Mouse (Mus musculus): ENCODE data around the gene Mfap1b.

DNA sequence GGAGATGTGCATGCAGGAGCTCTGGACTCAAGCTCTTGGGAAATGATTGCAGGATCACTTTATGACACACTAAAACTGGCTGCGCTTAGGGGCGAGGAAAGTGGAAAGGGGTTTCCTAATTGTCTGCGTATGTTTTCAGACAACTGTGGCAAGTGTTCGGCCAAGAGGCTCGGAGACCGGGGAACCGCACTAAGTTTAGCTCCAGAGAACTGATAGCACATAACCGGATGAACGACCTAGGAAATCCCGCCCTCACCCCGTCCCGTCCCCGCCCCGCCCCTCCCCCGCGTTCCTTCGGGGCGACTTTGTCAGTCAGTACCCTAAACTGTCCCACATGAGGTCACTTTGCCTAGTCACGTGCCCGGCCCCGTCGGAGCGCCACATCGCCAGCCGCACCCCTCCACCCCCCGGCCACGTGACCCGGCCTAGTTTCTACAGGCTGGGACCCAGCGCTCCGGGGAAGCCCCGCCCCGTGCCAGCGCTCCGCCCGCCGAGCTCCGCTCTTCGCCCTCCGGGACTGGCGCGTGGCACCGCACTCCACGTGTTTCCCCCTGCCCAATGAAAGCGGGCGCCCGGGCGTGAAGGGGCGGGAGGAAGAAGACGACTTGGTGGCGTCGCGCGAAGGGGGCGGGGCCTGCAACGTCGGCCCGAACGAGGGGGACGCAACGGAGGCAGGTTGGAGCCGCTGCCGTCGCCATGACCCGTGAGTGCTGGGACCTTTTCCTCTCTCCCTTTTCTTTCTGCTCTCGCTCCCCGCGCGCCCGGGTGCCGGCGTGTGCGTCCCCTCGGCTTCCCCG is 24.9 kb downstream of the Mfap1b start, which contains the start of gene Serf2:
- TF ChIP-seq CTCF (IDR thresholded peaks at IDR 0.05; ENCODE audit: borderline replicate concordance, insufficient read depth, low read depth, low read length) (no peak), POLR2A (IDR thresholded peaks at IDR 0.05; ENCODE audit: borderline replicate concordance, insufficient read depth, low read length) (peak; percentile 97)

Measured in cerebellum, adult 2 months (tissue).